Mouse (Mus musculus) cortical plate, adult 2 months (tissue): ENCODE results near the gene Jph2. TPM values are rescaled to one million over a fixed set of nuclear protein-coding genes. Genes with fewer than 3 reads are reported as not detected.
"Not testable (repeated sequence)": the region's sequence is repeated elsewhere in the genome, so short reads cannot be mapped to it uniquely, and the experiment has no call there.

ENCODE experiments used
- H3K27ac ChIP-seq: fragments of 200-500 bp; 2 replicates; pipeline ENCODE4 v1.5.1; 2012; ENCODE audit warnings: low read length, control low read depth, inconsistent platforms; ENCODE audit not compliant: insufficient read depth
- H3K4me1 ChIP-seq: fragments of 200-500 bp; 2 replicates; pipeline ENCODE4 v1.6.1; 2011; ENCODE audit warnings: low read length; ENCODE audit not compliant: control insufficient read depth, insufficient read depth
- H3K4me3 ChIP-seq: fragments of 200-500 bp; 2 replicates; pipeline ENCODE4 v1.5.1; 2011; ENCODE audit warnings: mild to moderate bottlenecking, low read length, control low read depth; ENCODE audit not compliant: insufficient read depth
- CTCF ChIP-seq: fragments of 200-500 bp; IDR thresholded peaks from 2 replicates; pipeline ENCODE4 v1.5.1; 2011; ENCODE audit warnings: mild to moderate bottlenecking, control low read depth, low read length; ENCODE audit not compliant: insufficient read depth; ENCODE audit errors: extremely low read depth
- POLR2A ChIP-seq: fragments of 200-500 bp; IDR thresholded peaks from 2 replicates; pipeline ENCODE4 v1.6.1; 2011; ENCODE audit warnings: mild to moderate bottlenecking, low read length, control low read depth; ENCODE audit not compliant: insufficient read depth; ENCODE audit errors: extremely low read depth
- polyA plus RNA-seq: library from polyadenylated mRNA; depleted of rRNA; stranded (reverse); fragments of >200 nt; gene quantifications from 2 replicates; pipeline ENCODE4 v1.2.3, GENCODE M21; 2012

Gene Jph2
- polyA plus RNA-seq, 1 experiment: 0.79 TPM

DNA sequence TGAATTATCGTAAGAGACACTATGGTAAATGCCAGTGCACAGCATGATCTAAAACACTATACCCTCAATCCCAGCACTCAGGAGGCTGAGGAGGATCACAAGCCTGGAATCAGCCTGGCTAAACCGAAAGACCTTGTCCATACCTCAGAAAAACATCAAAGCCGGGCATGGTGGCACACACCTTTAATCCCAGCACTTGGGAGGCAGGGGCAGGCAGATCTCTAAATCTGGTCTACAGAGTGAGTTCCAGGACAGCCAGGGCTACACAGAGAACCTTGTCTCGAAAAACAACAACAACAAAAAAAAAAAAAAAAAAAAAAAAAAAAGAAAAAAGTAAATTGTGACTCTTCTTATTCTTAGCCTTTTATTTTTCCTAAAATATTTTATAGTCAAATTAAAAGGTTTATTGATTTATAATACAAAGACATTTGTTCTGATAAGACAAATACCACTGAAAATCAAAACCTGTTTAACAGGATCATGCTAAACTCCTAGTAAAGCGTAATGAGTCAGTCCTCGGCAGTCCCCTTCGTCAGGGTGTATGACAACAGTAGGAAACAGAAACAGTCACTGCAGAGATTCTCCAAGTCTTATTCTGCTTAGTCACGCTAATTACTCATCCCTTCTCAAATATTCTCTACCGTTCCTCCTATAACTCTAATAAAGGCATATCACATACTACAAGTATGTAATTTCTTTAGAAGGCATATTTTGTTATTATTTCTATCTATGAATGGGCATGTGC, 15.2 kb upstream of the Jph2 start:
- H3K4me1 ChIP-seq: peaks cover 2% of the 10 kb centered on the region
- H3K27ac ChIP-seq: no peak overlapping the region
- no peak overlapping the region for H3K4me3 ChIP-seq
- TF ChIP-seq CTCF (no peak), POLR2A (no peak)

DNA sequence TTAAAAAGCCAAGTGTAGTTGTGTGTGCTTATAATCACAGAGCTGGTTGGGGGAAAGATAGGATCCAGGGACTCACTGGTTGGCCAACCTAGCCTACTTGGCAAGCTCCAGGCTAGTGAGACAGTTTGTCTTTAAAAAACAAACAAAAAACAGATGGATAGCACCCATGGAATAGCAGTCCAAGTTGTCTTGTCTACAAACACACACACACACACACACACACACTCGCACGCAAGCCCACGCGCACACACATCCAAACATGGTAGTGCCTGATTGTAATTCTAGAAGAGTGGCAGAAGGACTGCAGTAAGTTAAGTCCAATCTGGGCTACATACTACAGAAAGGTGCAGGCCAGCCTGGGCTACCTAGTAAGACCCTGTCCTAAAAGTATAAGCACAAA, 14.6 kb upstream of the Jph2 start:
- H3K4me3 ChIP-seq: no peak overlapping the region
- TF ChIP-seq POLR2A: no peak
- TF ChIP-seq CTCF: no peak
- H3K27ac ChIP-seq: no peak overlapping the region
- H3K4me1 ChIP-seq: peaks cover 2% of the 10 kb centered on the region

DNA sequence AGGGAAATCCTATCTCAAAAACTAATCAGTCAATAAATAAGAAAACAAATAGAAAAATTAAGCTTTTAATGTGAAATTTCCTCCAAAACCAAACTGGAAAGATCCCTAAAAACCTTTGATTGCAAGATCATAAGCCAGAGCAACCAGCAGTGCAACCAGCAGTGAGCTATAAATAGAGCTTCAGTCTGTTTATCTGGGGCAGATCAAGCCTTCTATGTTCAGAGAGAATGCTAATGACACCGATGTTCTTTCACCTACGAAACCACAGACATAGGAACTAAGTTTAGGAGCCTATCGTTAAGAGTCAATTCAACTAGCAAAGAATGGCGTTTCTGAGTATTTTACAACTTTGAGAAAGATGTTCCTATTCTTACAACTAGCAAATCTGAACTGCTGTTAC, 14.0 kb upstream of the Jph2 start:
- Histone ChIP-seq H3K27ac (no peak overlapping the region), H3K4me1 (peaks cover 2% of the 10 kb centered on the region), H3K4me3 (no peak overlapping the region)
- TF ChIP-seq POLR2A: no peak
- TF ChIP-seq CTCF: no peak

DNA sequence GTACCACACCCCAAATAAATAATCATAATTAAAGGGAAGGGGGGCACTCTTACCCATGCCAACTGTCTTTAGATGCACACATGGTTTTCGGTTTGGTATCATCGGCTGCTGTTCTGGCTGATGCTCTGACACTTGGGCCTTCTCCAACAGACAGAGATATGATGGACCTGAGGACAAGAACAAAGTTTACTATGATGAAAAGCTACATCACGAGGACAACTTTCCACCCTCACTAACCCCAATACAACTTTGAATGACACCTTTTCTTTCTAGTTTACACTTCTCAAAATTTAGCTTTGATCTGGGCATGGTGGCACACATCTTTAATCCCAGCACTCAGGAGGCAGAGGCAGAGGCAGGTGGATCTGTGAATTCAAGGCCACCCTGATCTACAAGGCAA, 13.6 kb upstream of the Jph2 start:
- not testable (repeated sequence) for H3K4me3 ChIP-seq, H3K4me1 ChIP-seq, H3K27ac ChIP-seq

DNA sequence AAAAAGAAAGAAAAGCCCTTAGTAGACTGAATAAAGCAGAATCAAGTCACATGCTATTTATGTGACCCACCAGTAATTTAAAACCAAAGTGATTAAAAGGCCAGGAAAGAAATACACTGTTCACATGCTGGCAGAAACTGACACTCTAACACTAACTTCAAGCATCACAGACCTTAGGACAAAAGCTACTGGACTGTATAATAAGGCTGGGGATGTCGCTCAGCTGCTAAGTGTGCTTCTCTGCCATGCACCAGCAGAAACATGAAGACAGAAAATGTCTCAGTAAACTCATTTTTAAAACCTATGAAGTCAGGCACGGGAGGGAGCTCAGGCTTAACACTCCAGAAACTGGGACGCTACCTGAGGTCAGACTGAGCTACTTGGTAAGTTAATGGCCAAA, 12.4 kb upstream of the Jph2 start:
- Histone ChIP-seq H3K4me3 (no peak overlapping the region), H3K4me1 (peaks cover 2% of the 10 kb centered on the region), H3K27ac (no peak overlapping the region)
- TF ChIP-seq CTCF (no peak), POLR2A (no peak)

DNA sequence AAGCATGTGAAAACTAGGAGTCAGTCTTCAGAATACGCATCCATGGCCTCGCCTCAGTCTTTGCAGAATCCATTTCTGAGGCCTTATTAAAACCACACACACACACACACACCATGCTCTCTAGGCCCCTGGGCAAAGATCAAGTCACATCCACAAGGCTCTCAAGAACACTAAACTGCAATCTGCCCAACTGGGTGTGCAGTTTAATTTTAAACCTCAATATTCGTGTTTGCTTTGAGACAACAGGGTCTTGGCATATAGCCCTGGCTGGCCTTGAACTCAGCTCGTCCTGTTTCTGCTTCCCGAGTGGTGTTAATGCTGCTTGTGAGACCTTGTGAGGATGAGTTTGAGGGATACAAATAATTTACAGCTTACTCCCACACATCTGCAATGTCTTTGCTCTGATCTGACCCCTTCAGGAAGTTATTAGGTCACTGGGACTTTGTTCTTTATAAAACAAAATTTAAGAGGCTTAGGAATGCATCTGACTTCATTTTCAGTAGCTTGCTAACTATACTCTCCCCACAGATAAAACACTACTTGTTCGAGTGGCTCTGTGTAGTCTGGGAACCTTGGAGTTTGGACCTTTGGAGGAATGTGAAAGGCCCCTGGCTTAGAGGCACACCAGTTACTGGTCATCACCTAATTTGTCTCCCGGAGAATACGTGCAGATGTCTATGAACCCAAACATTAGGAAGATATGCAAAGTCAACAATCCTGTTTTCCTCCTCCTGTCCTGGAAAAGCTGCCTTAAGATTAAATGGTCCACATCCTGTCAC, 6.4 kb upstream of the Jph2 start:
- TF ChIP-seq CTCF (no peak), POLR2A (no peak)

DNA sequence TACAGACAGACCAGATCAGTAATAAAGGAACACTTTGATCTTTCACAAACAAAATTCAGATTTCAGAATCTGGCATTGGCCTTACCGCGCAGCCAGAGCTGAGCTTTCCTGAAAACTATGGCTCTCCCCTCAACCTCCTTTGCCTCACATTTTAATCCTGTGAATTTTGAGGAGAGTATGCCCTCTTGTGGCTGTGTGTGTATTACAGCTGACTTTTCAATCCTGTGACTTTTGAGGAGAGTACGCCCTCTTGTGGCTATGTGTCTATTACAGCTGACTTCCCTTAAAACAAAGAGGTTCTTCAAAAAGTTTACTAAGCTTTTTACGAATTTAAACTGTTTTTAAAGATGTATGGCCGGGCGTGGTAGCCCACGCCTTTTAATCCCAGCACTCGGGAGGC, 3.4 kb upstream of the Jph2 start:
- Histone ChIP-seq H3K4me3 (no peak overlapping the region), H3K4me1 (no peaks in the 10 kb centered on the region), H3K27ac (no peak overlapping the region)
- TF ChIP-seq POLR2A (no peak), CTCF (peak; percentile 91)

More for the DNA sequence above, 6.4 kb upstream of the Jph2 start:
- Histone ChIP-seq H3K27ac (no peak overlapping the region), H3K4me1 (no peaks in the 10 kb centered on the region), H3K4me3 (no peak overlapping the region)

DNA sequence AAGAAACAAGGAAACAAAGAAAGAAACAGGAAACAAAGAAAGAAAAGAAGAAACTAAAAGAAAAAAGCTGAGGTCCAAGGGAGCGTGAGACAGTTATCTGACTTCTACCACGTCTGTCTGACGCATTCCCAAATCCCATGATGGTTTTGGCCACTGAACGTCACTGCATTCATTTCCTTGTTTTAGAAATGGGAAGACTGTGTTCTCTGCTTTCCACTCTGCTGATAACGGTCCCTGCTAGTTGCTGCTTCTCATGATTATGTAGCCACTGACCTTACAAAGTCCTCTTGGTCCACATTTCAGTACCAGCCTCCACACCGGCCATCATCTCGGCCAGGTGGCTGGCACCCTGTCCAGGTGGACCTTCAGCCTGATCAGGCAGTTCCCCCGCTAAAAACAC, 1.4 kb upstream of the Jph2 start:
- no peak overlapping the region for H3K27ac ChIP-seq
- no peak overlapping the region for H3K4me3 ChIP-seq
- H3K4me1 ChIP-seq: no peaks in the 10 kb centered on the region
- TF ChIP-seq CTCF: no peak
- TF ChIP-seq POLR2A: no peak

DNA sequence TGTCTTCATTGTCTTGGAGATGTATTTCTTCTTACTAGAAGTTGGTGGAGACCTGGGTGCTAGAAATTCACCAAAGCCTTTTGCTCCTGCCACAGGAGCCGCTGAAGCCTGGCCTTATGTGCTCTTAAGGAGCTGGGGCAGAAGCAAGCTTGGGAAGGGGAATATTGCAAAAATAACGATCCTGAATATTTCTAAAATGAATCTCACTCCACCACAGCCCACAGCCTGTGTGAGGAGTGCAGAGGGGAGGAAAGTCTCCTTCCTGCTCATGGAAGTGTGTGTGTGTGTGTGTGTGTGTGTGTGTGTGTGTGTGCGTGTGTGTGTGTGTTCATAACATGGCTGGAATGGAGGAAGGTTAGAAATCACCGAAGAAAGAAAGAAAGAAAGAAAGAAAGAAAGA, 977 bp upstream of the Jph2 start:
- TF ChIP-seq POLR2A: no peak
- TF ChIP-seq CTCF: no peak
- Histone ChIP-seq H3K4me1 (no peaks in the 10 kb centered on the region), H3K4me3 (no peak overlapping the region), H3K27ac (no peak overlapping the region)

DNA sequence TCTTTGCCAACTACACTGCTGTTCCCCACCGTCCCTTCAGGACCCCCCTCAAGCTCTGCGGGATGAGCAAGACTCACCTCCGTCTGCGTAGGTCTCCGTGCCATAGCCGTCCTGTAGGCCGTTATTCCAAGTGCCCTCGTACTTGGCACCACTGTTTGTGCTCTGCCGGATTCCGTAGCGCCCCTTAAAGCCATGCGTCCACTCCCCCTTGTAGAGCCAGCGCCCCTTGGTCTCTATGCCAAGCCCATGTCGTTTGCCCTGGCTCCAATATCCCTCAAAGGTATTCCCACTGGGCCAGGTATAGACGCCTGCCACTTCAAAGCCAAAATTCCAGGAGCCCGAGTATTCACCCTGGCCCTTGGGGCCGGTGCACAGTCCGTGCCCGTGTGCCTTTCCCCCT, 722 bp downstream of the Jph2 start:
- Histone ChIP-seq H3K27ac (no peak overlapping the region), H3K4me1 (no peaks in the 10 kb centered on the region), H3K4me3 (no peak overlapping the region)
- TF ChIP-seq POLR2A (no peak), CTCF (no peak)

DNA sequence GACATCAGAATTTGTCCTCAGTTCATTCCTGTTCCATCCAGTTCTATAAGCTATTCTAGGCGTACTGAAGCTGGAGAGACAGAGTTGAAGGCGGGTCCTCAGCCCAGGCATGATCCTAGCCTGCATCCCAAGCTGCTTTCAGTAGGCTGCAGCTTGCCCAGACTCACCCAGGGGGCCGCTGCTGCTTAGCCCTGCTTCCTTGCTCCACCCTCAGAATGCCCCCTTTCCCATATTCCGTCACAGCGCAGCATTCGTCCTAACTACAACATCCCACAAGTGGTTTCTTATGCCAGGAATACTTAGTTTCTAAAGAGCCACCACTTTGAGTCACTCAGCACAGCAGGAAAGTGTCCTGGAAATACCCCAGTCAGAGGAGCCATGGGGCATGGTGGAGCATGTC, 2.8 kb downstream of the Jph2 start:
- Histone ChIP-seq H3K4me3 (no peak overlapping the region), H3K27ac (no peak overlapping the region), H3K4me1 (no peaks in the 10 kb centered on the region)
- no peak for TF ChIP-seq CTCF
